Mouse (Mus musculus): Measurements from ENCODE around the gene Gm40193. TPM values are rescaled to one million over a fixed set of nuclear protein-coding genes. Genes with fewer than 3 reads are reported as not detected.

Gm40193 gene
- polyA plus RNA-seq, 1 experiment from 2014 or later, result not detected

DNA sequence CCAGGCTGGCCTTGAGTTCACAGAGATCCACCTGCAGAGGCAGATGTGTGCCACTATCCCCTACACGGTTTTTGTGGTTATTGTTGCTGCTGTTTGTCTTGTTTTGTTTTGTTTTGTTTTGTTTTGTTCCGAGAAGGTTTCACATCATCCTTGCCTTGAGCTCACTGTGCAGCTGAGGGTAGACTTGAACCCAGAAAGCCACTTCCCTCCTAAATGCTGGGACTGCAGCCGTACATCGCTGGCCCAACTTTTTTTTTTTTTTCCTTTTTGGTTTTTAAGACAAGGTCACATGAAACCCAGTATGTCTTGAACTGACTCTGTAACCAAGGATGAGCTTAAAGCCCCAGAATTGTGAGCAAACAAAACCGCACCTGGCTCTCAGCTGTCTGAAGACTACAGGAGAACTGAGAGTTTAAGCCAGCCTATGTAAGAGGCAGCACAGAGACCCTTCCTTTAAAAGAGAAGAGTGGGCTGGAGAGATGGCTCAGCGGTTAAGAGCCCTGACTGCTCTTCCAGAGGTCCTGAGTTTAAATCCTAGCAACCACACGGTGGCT, 25.7 kb downstream of the Gm40193 start:
- H3K4me3 ChIP-seq (ENCODE audit: inconsistent target), result no peak overlapping the region
- no peaks in the 10 kb centered on the region for H3K36me3 ChIP-seq (ENCODE audit: inconsistent target)
- 81% methylated on average over 7 of the region's 7 CpGs for WGBS (ENCODE audit: missing documents)
- H3K79me2 ChIP-seq (ENCODE audit: inconsistent target), result no peaks in the 10 kb centered on the region
- H3K27ac ChIP-seq, result no peak overlapping the region

DNA sequence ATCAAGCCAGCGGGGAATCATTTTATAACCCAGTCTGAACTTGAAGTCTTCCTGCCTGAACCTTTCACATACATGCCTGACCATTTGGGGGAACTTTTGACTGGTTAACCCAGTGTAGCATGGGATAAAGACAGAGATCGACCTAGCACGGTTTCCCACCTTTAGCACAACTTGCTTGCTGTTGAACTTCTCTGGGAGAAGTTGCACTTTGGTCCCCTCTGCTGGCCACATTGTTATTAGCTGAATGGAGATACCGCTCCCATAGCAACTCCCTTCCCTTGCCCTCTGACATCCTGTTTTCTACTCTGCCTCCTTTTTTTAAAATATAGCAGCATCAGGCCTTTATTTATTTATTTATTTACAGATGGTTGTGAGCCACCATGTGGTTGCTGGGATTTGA, 26.4 kb downstream of the Gm40193 start:
- Histone ChIP-seq H3K27ac (no peak overlapping the region), H3K36me3 (ENCODE audit: inconsistent target) (no peaks in the 10 kb centered on the region), H3K4me3 (ENCODE audit: inconsistent target) (no peak overlapping the region), H3K79me2 (ENCODE audit: inconsistent target) (no peaks in the 10 kb centered on the region)
- 33% methylated on average over 4 of the region's 4 CpGs for WGBS (ENCODE audit: missing documents)

DNA sequence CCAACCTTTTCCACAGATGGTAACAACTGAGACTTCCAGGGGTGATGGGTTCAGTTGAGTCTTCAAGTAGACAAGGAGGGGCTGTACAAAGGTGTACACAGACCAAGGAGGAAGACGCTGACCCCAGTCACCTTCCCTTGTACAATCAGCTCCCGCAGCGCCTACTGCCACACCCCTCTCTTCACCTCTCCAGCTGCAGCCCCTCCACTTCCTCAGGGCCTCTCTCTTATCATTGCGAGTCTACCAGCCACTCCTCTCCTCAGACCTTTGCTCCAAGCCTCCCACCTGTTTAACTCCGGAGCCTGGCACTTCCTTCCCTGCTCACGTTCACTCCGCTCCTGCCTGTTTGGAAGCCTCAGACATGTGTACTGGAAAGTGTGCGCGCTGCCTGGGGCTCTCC, 27.8 kb downstream of the Gm40193 start, which contains the start of gene Tm4sf5:
Gene Tm4sf5 (plus strand): TSS at position 275 of the 400 bp plus-strand sequence.
- WGBS (ENCODE audit: missing documents), result 70% methylated on average over 9 of the region's 9 CpGs
- Histone ChIP-seq H3K79me2 (ENCODE audit: inconsistent target) (no peaks in the 10 kb centered on the region), H3K4me3 (ENCODE audit: inconsistent target) (no peak within 1 kb of the TSS), H3K27ac (no peak within 1 kb of the TSS), H3K36me3 (ENCODE audit: inconsistent target) (no peaks in the 10 kb centered on the region)

DNA sequence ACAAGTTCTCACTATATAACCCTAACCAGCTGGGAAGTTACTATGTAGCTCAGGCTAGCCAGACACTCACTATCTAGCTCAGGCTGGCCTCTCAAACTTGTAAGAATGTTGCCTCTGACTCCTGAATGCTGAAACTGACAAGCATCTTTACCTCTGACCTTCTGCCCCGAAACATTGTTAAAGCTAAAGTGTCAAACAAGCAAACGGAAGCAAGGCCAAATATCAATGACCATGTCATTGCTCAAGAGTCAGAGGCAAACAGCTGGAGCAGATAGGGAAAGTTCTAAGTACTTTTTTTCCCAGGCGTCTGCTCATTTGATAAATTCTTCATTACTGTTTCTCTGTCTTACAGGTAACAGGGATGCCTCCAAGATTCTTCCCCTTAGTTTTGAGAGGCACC, 30.7 kb downstream of the Gm40193 start:
- 94% methylated on average over 3 of the region's 3 CpGs for WGBS (ENCODE audit: missing documents)
- no peak overlapping the region for H3K27ac ChIP-seq
- H3K36me3 ChIP-seq (ENCODE audit: inconsistent target), result no peaks in the 10 kb centered on the region
- H3K79me2 ChIP-seq (ENCODE audit: inconsistent target), result no peaks in the 10 kb centered on the region
- H3K4me3 ChIP-seq (ENCODE audit: inconsistent target), result no peak overlapping the region

DNA sequence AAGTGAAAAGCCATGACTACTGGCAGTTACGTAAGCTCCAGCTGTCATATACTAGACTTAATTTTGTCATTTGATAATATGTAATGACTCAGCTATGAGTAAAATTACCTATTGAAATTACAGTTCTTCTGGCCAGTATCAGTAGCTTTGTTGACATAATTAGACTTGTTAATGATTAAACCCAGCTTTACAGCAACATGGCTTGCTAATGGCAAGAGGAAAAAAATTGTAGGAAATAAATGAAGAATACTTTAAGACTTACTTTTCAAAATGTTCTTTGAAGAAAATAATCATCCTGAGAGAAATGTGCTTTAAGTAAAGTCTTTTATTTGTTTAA, 32.3 kb downstream of the Gm40193 start:
- Histone ChIP-seq H3K79me2 (ENCODE audit: inconsistent target) (no peaks in the 10 kb centered on the region), H3K27ac (no peak overlapping the region), H3K4me3 (ENCODE audit: inconsistent target) (no peak overlapping the region), H3K36me3 (ENCODE audit: inconsistent target) (no peaks in the 10 kb centered on the region)
- WGBS (ENCODE audit: missing documents), result 100% methylated on average over 1 of the region's 1 CpGs

DNA sequence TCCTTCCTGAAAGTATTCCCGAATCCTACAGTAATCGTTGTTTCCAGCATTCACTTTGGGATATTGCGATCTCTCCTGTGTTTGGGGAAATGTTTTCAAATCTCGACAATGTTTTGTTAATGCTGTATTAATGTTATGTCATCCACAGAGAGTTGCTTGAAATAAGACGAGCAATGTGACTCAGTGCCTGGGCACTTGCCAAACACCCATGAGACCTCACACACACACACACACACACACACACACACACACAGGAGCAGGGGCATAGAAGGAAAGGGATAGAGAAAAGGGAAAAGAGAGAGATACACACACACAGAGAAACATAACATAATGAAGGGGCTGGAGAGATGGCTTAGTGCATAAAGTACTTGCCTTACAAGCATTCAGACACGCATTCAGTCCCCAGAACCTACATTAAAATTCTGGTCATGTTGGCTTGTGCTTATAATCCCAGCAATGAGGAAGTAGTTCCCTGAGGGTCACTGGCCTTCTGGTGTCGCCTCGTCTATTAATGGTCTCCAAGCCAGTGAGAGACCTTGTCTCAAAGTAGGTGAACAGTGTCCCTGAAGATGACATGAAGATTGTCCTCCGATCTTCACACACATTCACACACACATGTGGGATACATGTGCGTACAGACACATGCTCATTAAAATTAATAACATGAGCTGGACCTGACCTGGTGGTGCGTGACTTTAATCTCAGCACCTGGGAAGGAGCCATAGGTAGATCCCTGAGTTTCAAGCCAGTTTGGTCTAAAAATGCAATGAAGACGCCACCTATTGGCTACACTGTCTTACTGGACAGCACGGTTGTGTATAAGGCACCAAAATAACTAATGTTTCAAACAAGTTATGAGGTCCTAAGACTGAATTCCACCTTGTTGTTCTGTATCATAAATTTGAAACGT, 32.9 kb downstream of the Gm40193 start:
- no peak overlapping the region for H3K4me3 ChIP-seq (ENCODE audit: inconsistent target)
- H3K36me3 ChIP-seq (ENCODE audit: inconsistent target), result no peaks in the 10 kb centered on the region
- H3K27ac ChIP-seq, result peak overlapping the region; percentile 41
- H3K79me2 ChIP-seq (ENCODE audit: inconsistent target), result no peaks in the 10 kb centered on the region
- WGBS (ENCODE audit: missing documents), result 68% methylated on average over 13 of the region's 14 CpGs

DNA sequence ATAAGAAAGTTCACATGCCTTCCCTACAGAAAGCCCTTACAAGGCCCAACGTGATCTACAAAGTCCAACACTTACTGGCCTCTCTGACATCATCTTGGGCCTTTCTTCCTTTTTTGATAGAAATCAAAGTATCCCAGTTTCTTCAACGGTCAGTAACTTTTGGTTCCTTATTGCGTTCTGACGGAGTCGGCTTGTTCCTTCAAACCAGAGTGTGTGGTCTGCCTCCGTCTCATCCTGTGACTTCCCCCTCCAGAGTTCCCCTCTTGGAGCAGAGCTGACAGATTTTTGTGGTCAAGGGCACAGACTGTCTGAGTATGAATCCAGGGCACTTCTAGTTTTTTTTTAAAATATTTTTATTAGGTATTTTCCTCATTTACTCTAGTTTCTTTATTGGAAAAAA, 43.1 kb downstream of the Gm40193 start:
- H3K79me2 ChIP-seq (ENCODE audit: inconsistent target), result no peaks in the 10 kb centered on the region
- no peaks in the 10 kb centered on the region for H3K36me3 ChIP-seq (ENCODE audit: inconsistent target)
- H3K27ac ChIP-seq, result peak overlapping the region; percentile 98
- 1% methylated on average over 6 of the region's 6 CpGs for WGBS (ENCODE audit: missing documents)
- no peak overlapping the region for H3K4me3 ChIP-seq (ENCODE audit: inconsistent target)

DNA sequence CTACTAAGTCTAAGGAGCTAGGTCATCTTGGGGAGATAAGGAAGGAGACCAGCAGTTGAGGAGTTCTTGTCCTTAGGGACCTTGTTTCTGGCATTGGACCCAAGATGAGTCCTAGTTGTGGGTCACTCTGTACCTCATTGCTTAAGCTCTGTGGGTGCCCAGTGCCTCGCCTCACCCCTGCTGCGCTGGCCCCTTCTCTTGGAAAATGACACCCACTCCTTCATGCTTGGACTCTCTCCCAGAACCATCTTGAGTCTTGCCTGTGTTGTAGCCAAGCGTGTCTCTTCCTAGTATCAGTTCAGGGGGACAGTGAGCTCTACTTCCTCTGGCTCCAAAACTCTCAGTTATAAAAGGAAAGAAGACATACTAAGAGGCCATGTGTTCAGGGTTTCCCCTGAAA, 43.6 kb downstream of the Gm40193 start:
- Histone ChIP-seq H3K36me3 (ENCODE audit: inconsistent target) (no peaks in the 10 kb centered on the region), H3K4me3 (ENCODE audit: inconsistent target) (no peak overlapping the region), H3K79me2 (ENCODE audit: inconsistent target) (no peaks in the 10 kb centered on the region), H3K27ac (peak overlapping the region; percentile 98)
- whole genome bisulfite sequencing (ENCODE audit: missing documents), result 81% methylated on average over 3 of the region's 3 CpGs

DNA sequence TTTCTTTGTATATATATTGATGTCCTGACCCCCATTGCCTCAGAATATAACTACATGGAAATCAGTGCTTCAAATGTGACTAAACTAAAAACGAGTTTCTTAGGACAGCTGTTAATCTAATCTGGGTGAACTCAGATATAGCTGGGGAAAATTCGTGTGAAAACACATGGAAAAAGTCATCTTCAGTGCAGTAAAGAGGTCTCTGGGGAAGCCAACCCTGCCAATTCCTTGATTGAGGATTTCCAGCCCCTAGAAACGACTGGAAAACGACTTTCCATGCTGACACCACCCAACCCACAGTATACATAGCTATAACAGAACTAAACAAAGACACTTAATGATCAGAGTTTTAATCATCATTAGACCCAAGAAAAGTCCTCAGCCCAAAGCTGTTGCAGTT, 44.9 kb downstream of the Gm40193 start:
- 92% methylated on average over 4 of the region's 4 CpGs for WGBS (ENCODE audit: missing documents)
- Histone ChIP-seq H3K79me2 (ENCODE audit: inconsistent target) (no peaks in the 10 kb centered on the region), H3K27ac (no peak overlapping the region), H3K4me3 (ENCODE audit: inconsistent target) (no peak overlapping the region), H3K36me3 (ENCODE audit: inconsistent target) (no peaks in the 10 kb centered on the region)

DNA sequence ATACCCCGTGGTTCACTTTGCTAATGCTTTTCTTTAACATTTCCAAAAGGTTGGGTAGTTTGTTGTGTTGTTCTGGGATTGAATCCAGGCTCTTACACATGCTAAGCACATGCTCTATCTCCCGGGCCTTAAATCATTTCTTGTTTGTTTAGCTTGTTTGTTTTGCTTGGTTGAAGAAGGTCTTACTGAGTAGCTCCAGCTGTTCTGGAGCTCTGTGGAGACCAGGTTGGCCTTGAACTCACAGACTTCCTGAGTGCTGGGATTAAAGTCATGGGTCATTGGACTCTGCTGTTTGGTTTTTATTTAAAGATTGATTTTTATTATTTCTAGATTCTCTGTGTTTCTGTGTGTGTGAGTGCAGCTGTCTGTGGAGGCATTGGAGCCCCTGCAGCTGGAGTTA, 47.2 kb downstream of the Gm40193 start:
- H3K36me3 ChIP-seq (ENCODE audit: inconsistent target), result no peaks in the 10 kb centered on the region
- no peak overlapping the region for H3K27ac ChIP-seq
- no peak overlapping the region for H3K4me3 ChIP-seq (ENCODE audit: inconsistent target)
- 89% methylated on average over 2 of the region's 2 CpGs for WGBS (ENCODE audit: missing documents)
- H3K79me2 ChIP-seq (ENCODE audit: inconsistent target), result no peaks in the 10 kb centered on the region

Other genes starting within 250 kb of the Gm40193 start
- not detected in 3 replicates for gene Alox12e, start 210.3 kb downstream of the Gm40193 start, polyA plus RNA-seq (2018)
- not detected in 3 replicates for gene Alox15, start 180.9 kb downstream of the Gm40193 start, polyA plus RNA-seq (2018)
- 16.8 to 21.8 TPM (median 20.3 TPM) in 3 replicates for gene Pelp1, start 122.9 kb downstream of the Gm40193 start, polyA plus RNA-seq (2018)
- gene Arrb2, start 100.3 kb downstream of the Gm40193 start, polyA plus RNA-seq (2018), result 230 to 319 TPM (median 312 TPM) in 3 replicates
- gene Med11, start 81.0 kb downstream of the Gm40193 start, polyA plus RNA-seq (2018), result 29.8 to 44.9 TPM (median 39.4 TPM) in 3 replicates
- gene Zmynd15, start 73.5 kb downstream of the Gm40193 start, polyA plus RNA-seq (2018), result 2.4 to 5.2 TPM (median 4.4 TPM) in 3 replicates
- gene Cxcl16, start 73.0 kb downstream of the Gm40193 start, polyA plus RNA-seq (2018), result 84.4 to 133 TPM (median 111 TPM) in 3 replicates
- gene Tm4sf5, start 27.7 kb downstream of the Gm40193 start, polyA plus RNA-seq (2018), result 2.7 to 4.1 TPM in 2 of 3 replicates, not detected in the other
- gene Vmo1, start 18.3 kb downstream of the Gm40193 start, polyA plus RNA-seq (2018), result not detected in 3 replicates
- not detected in 3 replicates for gene Gltpd2, start 13.7 kb downstream of the Gm40193 start, polyA plus RNA-seq (2018)
- 305 to 399 TPM (median 395 TPM) in 3 replicates for gene Psmb6, start 7.6 kb downstream of the Gm40193 start, polyA plus RNA-seq (2018)
- 19.1 to 36.3 TPM (median 25.0 TPM) in 3 replicates for gene Pld2, start 7.1 kb upstream of the Gm40193 start, polyA plus RNA-seq (2018)
- 23.4 to 63.5 TPM (median 51.1 TPM) in 3 replicates for gene Mink1, start 29.9 kb upstream of the Gm40193 start, polyA plus RNA-seq (2018)
- gene 4930544D05Rik, start 82.9 kb upstream of the Gm40193 start, polyA plus RNA-seq (2018), result not detected in 3 replicates
- not detected in 3 replicates for gene Chrne, start 86.3 kb upstream of the Gm40193 start, polyA plus RNA-seq (2018)
- gene Gp1ba, start 106.2 kb upstream of the Gm40193 start, polyA plus RNA-seq (2018), result 0.09 to 2.0 TPM (median 0.28 TPM) in 3 replicates
- 11.6 to 41.2 TPM (median 23.9 TPM) in 3 replicates for gene Rnf167, start 114.3 kb upstream of the Gm40193 start, polyA plus RNA-seq (2018)
- gene Slc25a11, start 114.5 kb upstream of the Gm40193 start, polyA plus RNA-seq (2018), result 53.0 to 112 TPM (median 103 TPM) in 3 replicates
- gene Pfn1, start 121.7 kb upstream of the Gm40193 start, polyA plus RNA-seq (2018), result 1,563 to 2,873 TPM (median 2,872 TPM) in 3 replicates
- 3.0 to 5.4 TPM (median 4.8 TPM) in 3 replicates for gene Eno3, start 124.3 kb upstream of the Gm40193 start, polyA plus RNA-seq (2018)
- gene Spag7, start 136.5 kb upstream of the Gm40193 start, polyA plus RNA-seq (2018), result 72.0 to 176 TPM (median 83.0 TPM) in 3 replicates
- 35.3 to 53.1 TPM (median 41.4 TPM) in 3 replicates for gene Camta2, start 155.2 kb upstream of the Gm40193 start, polyA plus RNA-seq (2018)
- 0.32 to 0.85 TPM (median 0.36 TPM) in 3 replicates for gene Inca1, start 167.2 kb upstream of the Gm40193 start, polyA plus RNA-seq (2018)
- 60.6 to 75.9 TPM (median 62.3 TPM) in 3 replicates for gene Kif1c, start 167.6 kb upstream of the Gm40193 start, polyA plus RNA-seq (2018)
- 3.6 to 4.3 TPM (median 3.6 TPM) in 3 replicates for gene Zfp3, start 231.3 kb upstream of the Gm40193 start, polyA plus RNA-seq (2018)

Measured in macrophage (primary cell).